Mouse (Mus musculus) WW6 (cell line): Measurements from ENCODE around the gene Tbc1d9b.
"Not testable (repeated sequence)": the region's sequence is repeated elsewhere in the genome, so short reads cannot be mapped to it uniquely, and the experiment has no call there.

Source experiments
- DNase-seq: peaks from one replicate; pipeline ENCODE4 v3.0.0-alpha.2; 2013; ENCODE audit warnings: low read depth, low spot score

Gene Tbc1d9b

GRCm38 (mm10) chr11:50138206-50138822 is 7.1 kb downstream of the Tbc1d9b start:
- DNase-seq: no peak

DNA sequence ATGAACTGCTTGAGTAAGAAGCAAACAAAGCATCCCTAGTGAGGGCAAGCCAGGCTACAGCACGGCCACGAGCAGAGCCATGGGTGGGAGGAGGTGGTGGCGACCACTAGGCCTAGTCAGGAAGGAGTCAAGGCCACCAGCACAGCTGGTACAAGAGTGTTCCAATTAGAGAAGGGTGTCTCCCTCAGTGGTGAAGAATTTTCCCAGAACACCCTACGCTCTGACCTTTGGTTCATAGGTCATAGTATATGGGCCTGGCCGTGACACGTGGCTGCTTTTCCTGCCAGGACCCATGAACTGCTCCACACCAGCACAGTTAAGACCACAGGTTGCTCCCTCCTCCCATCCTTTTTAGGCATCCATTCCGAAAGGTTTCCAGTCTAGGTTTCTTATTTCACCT is 8.4 kb downstream of the Tbc1d9b start:
- DNase-seq: no peak

DNA sequence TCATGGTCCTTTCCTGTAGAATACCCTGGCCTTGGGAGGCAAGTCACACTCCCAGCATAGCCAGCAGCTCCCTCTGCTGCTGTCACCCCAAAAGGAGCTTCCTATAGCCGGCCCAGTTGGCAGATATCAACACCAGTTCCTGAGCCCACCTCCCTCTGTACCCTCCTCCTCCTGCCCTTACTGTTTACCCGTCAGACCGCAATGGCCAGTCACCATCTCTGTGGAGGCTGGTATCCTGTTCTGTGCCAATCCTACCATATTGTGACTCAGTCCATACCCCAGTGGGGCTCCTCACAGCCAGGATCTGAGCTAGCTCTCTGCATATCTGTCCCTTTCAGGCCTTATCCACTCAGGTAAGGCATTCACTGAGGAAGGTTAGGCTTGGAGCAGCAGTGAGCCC is 14.3 kb downstream of the Tbc1d9b start:
- no peak for DNase-seq

DNA sequence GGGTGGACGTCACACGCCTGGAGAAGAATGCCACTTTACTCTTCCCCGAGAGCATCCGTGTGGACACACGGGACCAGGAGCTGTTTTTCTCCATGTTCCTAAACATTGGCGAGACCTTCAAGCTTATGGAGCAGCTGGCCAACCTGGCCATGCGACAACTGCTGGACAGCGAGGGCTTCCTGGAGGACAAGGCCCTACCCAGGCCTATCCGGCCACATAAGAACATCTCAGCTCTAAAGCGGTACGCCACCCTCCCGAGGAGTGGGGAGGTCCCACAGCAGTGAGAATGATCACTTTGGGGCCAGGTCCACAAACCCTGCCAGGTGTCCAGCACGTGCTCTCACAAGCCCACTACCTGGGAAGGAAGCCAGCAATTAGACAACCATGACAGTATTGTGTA is 14.9 kb downstream of the Tbc1d9b start:
- DNase-seq: no peak

DNA sequence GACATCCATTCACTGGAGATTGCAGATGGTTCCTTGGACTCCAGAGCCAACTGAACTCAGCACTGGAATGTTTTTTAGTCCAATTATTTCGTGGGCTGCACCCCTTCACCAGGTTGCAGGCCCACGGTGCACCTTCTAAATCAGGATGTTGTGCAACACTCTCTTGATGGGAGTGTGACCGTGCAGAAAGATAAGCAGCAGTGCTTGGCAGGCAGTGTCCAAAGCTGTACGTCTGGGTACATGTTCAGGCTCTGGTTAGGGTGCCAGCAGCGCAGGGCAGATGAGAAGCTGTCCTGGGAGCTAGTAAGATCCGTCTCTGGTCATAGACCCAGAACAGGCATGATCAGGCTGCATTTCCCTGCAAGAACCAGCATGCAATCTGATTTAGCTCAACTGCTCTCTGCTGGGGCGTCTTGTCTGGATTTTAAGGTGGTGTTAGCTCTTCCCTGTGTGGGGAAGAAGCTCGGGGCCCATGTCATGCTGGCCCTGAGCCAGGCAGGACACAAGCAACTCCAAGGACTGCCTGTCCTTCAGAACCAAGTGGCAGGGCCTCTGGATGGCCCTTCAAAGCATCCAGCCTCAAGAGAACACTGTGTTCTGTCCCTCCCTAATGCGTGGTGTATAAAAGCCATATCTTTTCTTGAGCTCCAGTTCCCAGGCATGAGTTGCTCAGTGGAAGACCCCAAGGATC is 16.2 kb downstream of the Tbc1d9b start:
- no peak for DNase-seq

GRCm38 (mm10) chr11:50147958-50148476 is 16.8 kb downstream of the Tbc1d9b start:
- no peak for DNase-seq

- no peak for DNase-seq
These were observed 18.0 kb downstream of the Tbc1d9b start for GRCm38 (mm10) chr11:50149200-50149599.

- no peak for DNase-seq
These were observed 18.5 kb downstream of the Tbc1d9b start for GRCm38 (mm10) chr11:50149603-50150150.

DNA sequence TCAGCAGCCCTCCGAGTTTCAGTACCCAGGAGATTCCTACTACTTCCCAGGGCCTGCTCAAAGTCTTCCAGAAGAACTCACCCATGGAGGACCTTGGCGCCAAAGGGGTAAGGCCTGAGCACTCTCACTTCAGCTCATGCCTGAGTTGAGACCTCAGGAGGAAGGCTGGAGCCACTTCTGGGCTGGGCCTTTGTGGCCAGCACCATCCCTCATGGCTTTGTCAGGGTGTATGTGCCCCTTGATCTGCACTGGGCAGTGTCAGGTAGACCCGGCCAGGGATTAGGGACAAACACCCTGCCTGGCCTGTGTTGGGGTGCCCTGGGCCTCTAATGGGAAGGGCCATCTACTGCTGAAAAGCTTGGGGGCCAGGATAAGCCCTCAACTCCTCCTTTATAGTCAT is 20.2 kb downstream of the Tbc1d9b start:
- DNase-seq: no peak

- DNase-seq: no peak
These were observed 23.0 kb downstream of the Tbc1d9b start for GRCm38 (mm10) chr11:50154166-50154565.

- no peak for DNase-seq
These were observed 23.8 kb downstream of the Tbc1d9b start for GRCm38 (mm10) chr11:50154777-50155520.

- DNase-seq: no peak
These were observed 24.6 kb downstream of the Tbc1d9b start for GRCm38 (mm10) chr11:50155785-50156184.

DNA sequence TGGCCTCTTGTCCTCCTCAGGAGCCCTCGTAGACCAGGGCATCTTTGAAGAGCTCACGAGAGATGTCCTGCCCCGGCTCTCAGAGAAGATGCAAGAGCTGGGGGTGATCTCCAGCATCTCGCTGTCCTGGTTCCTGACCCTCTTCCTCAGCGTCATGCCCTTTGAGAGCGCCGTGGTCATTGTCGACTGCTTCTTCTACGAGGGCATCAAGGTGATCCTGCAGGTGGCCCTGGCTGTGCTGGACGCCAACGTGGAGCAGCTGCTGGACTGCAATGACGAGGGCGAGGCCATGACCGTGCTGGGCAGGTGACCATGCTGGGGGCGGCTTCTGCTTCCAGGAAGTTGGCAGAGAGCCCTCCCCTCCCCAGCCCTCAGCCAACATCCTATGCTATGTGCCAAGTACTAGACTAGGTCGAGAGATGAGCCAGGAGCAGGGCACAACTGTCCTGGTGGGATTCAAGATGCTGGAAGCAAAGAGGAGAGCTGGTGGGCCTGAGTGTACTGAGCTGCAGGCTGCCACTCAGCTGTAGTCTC is 25.6 kb downstream of the Tbc1d9b start:
- no peak for DNase-seq

DNA sequence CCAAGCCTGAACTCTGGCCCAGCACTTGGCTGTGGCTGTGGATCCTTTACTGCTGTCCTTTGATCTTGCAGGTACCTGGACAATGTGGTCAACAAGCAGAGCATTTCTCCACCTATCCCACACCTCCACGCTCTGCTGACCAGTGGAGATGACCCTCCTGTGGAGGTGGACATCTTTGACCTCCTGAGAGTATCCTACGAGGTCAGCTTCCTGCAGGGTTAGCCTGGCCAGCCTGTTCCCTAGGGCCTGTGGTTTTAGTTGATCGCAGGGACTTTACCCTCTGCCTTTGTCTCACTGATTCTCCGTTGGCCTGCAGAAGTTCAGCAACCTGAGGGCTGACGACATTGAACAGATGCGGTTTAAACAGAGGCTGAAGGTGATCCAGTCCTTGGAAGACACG is 27.1 kb downstream of the Tbc1d9b start:
- no peak for DNase-seq

GRCm38 (mm10) chr11:50159347-50159746 is 28.2 kb downstream of the Tbc1d9b start:
- no peak for DNase-seq

- DNase-seq: peak; percentile 52
These were observed 30.5 kb downstream of the Tbc1d9b start for GRCm38 (mm10) chr11:50161578-50162304.

GRCm38 (mm10) chr11:50162338-50163050 is 31.3 kb downstream of the Tbc1d9b start:
- DNase-seq: no peak

DNA sequence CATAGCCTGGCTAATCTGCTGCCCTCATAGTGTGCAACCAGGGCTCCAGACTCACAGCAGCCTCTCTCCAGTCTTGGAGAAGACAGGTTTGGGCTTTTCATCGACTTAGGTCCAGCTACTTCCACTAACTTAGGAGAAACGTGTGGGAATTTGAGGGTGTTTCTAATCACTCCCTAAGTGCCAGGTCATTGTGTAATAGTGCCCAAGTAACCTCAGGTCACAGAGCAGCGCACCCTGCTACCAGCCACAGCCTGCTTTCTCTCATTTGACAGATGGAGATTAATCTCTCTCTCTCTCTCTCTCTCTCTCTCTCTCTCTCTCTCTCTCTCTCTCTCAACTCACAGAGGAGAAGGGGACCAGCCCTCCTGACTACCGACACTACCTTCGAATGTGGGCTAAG is 37.2 kb downstream of the Tbc1d9b start:
- no peak for DNase-seq

GRCm38 (mm10) chr11:50174111-50174729 is 43.0 kb downstream of the Tbc1d9b start, which contains the start of gene Mrnip:
Gene Mrnip (plus strand): TSS chr11:50174444.
- not testable (repeated sequence) for DNase-seq

- DNase-seq: peak; percentile 98
These were observed 43.6 kb downstream of the Tbc1d9b start for GRCm38 (mm10) chr11:50174730-50175187.
